Mouse (Mus musculus) cerebellum, postnatal 4 days (tissue): ENCODE measurements around the gene Myom1.

Experiments used
- DNase-seq, 2 experiments: peaks; one replicate each; pipeline ENCODE4 v3.0.0; 2022; ENCODE audit warnings: low spot score in 2 of 2, mixed read lengths in 1 of 2

The Myom1 gene

DNA sequence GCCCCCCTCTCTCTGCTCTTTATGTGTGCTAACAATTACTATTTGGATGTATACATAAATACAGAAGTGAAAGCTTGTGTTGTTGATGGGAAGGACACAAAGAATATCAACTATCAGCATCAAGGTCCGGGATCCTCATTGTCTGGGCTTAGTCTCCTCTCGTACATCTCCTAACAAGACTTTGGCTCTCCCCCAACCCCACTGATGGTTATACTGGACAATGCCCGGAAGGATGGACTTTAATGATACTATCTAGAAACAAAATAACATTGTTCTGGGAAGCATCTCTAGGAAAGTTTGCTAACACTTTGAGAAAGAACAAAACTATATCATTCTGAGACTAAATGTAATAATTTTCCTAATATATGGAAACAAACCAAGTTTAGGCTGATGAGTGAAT, 96.2 kb downstream of the Myom1 start:
- DNase-seq, result no peak

DNA sequence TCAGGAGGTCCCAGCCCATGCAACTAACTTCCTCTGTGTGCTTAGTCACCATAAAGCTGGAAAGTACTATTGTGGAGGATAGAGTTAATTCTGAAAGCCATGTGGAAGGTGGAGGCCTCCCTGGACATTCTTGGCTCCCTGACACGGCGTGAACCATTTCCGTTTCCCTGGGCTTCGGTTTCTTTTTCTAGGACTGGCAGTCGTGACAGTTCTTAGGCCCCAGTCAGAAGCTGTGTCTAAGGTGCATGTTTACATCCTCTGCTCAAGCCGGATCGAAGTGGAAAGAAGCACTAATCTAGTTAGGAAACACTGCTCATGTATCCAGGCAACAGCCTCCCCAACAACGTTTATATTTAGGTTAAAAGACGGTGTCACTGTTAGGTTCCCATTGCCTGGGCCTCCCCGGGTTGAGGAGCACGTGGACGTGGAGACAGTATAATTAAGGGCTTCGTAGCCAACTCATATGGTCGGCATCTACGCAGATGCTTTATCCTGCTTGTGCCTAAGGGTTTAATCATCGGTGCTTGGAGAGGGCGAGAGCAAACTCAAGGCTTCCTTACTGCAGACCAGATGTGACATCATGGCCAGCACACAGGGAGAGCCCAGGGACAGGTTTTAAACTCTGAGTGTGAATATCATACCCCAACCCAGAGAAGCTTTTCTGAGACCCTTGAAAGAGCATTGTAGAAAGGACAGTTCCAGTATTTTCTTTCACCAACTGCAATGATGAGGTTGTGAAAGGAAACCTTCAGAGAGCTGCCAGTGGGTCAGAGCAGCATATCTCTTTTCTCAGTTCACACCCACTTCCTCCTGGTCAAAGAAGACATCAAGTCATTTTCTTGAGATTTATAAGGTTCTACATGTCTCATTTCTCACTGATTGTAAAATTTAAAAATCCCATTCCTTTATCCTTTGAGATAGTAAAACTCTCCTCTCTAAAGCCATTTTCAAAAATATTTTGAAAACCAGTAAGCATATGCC, 100.4 kb downstream of the Myom1 start:
- no peak for DNase-seq

DNA sequence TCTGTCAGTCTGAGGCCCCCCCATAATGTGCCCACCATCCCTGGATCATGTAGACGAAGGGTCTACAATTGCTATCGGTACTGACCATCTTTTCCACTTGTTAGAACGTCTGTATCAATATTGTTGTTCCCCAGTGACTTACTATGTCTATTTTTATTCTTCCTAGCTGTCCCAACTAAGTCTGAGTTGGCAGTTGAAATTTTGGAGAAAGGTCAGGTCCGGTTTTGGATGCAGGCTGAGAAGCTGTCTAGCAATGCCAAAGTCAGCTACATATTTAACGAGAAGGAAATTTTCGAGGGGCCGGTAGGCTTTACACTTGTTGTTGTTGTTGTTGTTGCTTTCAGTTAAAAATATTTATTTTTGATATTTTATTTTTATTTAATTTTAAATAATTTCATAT, 102.9 kb downstream of the Myom1 start:
- DNase-seq, result no peak

DNA sequence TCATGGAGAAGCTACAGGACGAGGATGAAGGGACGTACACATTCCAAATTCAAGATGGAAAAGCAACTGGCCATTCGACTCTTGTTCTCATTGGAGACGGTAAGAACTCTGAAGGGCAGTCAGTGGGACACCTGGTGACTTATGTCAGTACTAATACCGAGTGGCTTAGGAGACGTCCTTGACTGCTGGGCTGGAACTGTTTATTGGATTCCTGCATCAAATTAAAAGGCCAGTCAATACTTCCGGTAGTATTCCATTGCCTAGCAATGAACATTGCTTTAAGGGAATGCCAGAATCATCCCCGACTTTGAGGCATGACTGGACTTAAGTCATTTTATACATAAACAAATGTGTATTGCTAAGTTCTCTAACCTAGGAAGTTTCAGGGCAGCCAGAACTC, 103.8 kb downstream of the Myom1 start:
- no peak for DNase-seq

DNA sequence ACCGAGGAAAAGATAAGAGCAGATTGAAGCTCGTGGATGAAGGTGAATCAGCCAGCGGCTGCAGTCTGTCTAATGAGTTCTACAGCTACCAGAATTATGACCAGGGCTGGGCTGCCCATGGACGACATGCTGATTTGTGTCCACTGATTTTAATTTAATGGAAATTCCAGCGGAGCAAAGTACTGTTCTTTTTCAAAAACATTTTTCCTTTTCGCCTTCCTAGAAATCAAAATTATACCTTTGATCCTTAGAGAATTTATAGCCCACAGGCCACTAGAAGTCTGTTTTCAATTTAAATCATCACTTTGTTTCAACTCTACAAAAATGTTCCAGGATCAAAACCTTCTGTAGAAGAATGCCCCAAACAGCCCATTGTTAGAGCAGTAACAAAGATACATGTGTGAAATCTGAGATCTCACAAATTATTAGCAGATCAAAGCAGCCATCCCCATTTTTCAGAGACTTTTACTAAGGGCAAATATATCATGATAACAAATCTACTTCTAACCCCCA, 108.4 kb downstream of the Myom1 start:
- no peak for DNase-seq

DNA sequence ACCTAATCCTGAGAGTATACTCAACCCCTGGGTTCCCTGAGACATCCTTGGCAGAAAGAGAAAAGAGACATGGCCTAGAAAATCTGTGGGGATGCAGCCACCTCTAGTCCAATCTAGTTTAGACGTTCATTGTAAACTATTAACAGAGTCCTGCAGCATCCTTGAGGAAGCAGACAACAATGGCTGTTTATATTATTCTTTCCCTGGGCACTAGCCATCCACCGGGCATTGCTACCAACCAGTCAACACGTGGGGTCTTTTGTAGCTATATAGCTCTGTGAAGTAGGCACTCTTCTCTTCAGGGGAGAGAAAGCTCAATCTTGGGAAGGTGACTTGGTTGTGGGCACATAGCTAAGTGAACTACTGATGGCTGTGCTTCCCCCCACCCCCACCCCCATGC, 110.3 kb downstream of the Myom1 start:
- DNase-seq, result no peak

DNA sequence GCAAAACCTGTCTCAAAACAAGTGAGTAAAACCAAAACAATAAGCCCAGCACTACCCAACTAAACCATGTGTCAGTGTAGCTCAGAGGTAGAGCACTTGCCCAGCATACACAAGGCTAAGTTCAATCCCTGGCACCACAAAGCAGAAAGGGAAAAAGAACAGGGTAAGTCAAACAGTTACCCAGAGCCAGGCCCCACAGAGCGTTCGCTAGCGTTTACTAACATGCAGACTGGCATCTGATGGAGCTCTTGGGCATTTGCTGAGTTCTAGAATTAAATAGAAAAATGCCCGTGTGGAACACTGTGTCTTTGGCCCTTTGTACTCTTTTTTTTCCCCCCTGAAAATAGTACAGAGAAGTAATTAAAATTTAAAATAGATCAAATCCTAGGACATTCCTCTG, 111.8 kb downstream of the Myom1 start:
- no peak for DNase-seq

DNA sequence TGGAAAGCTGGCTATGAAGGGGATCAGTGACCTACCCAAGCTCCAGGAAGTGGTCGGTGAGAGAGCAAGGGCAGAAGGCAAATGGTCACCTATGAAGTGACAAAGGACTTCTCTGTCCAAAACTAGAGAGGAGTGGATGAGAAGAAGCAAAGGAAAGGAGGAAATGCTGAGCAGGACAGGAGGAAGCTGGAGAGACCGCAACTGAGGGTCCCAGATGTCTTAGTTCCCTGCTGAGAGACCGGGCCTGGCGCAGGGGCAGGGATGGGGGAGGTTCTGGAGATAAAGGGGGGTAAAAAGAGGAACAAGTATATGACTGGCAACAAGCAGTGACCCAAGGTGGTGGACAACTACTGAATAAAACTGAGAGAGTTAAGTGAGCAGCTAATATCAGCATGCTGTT, 115.5 kb downstream of the Myom1 start:
- no peak for DNase-seq

DNA sequence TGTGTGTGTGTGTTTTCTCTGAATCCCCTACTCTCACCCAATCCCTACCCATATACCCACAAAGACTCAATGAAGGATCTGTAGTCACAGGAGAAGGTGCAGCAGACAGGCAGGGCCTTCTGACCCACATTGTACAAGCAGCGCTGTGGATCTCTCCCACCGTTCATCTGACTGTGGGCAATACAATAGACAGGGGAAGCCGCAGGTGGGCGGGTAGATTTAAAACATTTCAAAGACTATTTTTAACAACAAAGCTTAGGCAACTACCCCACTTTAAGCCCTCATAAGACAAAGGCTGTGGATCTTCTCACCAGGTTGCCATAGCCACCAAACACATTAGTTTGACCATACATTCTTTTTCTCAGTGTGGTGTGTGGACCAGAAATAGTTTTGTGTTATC, 116.2 kb downstream of the Myom1 start:
- no peak for DNase-seq

DNA sequence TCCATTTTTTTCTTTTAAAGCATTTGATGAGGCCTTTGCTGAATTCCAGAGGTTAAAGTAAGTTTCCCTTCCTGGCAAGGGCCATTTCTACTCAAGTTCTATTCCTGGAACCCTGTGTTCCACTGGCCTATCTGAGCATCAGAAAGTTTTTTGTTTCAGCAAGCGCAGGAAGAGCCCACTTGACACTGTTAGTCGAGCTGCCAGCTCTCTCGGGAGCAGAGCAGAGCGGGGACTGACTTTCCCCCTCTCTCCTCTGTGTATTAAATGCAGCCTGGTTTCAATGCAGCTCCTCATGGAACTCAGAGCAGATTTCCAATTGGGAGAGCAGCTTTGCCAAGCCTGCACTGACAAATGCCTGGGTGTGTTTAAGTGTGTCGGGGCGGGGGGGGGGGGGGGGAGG, 118.2 kb downstream of the Myom1 start:
- no peak for DNase-seq

DNA sequence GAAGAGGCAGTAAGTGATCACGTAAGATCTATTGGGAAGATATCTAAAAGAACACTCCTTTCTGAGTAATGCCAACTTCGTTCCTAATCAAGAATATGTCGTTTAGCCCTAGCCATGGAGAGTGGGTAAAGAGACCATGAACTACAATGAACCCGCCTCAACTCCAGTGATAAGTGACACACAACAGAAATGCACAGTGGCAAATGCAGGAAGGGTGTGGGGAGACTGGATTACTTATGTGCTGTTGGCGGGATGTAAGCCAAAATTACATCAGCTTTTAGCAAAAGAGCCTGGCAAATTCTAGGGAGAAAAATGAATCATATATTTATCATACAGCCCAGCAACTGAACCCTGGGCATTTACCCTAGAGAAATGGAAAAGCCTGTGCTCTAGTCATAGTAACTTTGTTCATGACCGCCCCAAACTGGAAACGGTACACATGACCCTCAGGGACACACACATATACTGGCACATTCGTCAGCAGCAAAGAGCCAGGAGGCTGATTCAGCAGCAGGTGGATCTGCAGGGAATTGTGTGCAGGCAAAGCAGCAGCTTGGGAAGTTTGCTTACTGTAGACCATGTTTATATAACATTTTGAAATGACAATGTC, 121.7 kb downstream of the Myom1 start:
- no peak for DNase-seq

DNA sequence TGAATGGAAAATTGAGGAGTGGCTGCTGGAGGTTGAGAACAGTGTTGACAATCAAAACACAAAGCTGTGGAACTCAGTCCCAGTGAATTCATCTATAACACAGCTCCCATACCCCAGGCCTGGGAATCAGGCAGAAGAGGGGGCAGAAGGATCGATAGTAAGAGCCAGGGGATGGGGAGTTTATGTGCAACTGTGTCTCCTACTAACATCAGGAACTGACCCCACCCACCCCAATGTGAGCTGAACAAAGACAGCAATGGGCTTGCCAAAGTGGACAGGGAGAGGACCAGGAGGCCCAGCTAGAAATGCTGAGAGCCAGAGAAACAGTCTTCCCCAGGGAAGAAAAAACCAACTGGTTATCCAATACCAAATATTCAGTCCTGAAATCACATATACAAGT, 122.2 kb downstream of the Myom1 start:
- no peak for DNase-seq

DNA sequence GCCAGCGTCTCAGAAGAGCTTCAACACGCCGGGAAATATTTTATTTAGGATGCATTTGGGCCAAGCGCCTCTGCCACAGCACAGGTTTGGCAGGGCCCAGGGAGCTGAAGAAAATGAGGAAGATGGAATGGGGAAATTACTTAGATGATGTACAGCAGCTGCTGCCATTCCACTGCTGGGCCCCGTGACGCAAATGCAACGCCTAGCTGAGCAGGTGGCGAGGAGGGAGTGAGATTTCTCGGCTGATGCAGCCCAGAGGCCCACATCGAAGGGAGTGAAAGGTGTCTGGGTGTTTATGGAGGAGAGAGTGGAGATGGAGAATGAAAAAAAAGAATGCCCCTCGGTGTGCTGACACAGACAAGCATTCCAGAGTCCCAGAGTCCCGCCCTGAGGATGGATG, 123.1 kb downstream of the Myom1 start:
- no peak for DNase-seq

DNA sequence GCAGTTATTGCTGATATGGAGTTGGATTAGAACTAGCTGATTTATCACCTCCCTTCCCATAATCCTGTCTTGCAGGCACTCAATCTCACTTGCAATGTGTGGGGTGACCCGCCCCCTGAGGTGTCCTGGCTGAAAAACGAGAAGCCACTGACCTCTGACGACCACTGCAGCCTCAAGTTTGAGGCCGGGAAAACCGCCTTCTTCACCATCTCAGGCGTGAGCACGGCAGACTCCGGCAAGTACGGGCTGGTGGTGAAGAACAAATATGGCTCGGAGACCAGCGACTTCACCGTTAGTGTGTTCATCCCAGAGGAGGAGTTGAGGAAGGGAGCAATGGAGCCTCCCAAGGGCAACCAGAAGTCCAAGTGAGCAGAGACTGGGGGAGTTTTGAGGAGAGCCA, 123.6 kb downstream of the Myom1 start:
- DNase-seq, result no peak

DNA sequence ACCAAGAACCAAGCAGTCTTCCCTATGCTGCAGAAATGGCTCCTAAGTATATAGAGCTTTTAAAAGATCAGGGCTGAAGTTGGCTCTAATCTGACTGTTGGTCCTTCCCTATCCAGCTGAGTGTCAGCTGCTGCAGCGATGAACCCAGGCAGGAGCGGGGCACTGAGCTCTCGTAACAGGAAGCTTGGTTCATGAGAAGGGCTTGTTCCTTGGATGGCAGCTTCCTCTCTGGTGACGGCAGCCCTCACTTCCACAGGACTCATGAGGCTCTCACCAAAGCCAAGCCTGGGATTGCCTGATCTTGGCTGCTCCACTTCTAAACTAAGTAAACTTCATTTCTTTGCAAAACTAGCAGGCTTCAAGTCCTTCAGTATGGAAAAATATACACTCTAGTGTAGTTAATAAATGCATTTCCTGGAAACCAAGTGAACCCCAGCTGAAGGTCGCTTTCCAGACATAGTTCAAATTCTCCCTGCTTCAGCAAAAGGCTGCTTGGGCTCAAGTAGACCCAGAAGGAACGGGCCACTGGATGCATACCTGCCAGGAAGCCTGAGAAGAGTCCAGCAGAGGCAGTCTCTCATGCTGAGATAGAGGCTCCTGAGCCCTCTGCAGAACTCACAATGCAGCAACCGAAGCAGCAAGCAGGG, 125.2 kb downstream of the Myom1 start:
- no peak for DNase-seq

DNA sequence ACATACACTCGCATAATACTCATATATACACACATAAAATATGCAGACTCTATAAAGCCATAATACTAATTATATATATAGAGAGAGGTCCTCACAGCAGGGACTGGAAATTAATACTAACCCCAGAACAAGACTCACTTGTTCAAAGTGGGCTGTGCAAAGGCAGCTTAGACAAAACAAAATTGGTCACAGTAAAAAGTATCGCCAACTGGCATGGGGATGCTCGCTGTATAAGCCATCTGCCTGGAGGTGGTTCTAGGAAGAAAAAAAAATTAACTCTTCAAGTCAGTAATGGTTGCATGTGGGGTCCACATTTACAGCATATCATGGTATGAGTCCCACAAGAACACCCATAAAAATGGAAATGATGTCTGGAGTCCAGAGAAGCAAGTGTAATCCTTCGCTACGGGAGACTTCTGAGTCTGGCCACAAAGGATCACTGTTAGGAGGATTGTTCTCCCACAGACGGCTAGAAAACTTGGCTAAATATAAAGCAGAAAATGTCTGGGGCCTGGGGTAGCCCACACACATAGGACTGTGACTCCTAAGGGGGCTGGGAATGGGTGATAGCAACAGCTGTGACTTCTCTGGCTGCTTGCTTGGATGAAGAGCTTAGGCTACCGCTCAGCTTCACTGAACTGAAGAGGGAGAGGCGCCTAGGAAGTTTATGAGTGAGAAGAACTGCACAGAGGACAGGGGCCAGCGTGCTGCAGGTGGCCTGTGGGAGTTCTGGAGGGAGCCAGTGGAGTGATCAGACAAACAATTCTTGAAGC, 127.2 kb downstream of the Myom1 start:
- peak in 1 of 2 experiments; percentile 35 for DNase-seq

DNA sequence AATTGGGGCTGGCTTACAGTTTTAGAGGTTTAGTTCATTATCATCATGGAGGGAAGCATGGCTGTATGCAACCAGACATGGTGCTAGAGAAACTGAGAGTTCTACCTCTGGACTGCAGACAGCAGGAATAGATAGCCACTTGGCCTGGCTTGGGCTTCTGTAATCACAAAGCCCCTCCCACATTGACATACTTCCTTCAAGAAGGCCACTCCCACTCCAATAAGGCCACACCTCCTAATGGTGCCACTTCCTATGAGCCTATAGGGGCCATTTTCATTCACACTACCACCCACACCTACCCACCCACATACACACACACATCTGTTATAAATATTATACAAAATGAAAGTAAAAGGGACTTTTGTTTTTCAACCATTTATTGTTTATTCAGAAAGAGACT, 129.8 kb downstream of the Myom1 start:
- DNase-seq, result no peak

DNA sequence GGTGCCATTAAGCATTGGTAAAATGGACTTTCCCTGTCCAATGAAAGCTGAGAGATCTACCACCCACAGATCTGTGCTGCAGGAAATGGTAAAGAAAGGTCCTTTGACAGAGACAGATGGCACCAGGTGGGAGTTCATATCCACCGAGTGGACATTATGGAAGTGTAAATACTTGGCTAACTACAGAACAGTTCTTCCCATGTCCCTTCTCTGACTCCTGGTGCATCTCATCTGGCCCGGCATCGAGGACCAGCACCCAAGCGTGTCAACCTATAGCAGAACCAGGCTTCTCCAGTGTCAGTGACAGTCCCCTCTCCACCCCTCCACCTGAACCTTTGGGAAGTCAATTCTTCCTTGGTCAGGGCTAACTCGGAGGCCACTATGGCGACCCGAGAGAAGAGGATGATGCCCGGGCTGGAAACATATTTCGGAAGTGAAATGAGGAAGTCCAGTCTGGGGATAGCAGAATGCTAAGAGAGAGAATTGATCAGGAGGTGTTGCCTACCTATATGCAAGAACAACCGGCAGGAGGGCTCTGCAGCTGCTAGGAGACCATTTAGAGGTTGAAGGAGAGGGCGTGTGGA, 130.5 kb downstream of the Myom1 start:
- no peak for DNase-seq

DNA sequence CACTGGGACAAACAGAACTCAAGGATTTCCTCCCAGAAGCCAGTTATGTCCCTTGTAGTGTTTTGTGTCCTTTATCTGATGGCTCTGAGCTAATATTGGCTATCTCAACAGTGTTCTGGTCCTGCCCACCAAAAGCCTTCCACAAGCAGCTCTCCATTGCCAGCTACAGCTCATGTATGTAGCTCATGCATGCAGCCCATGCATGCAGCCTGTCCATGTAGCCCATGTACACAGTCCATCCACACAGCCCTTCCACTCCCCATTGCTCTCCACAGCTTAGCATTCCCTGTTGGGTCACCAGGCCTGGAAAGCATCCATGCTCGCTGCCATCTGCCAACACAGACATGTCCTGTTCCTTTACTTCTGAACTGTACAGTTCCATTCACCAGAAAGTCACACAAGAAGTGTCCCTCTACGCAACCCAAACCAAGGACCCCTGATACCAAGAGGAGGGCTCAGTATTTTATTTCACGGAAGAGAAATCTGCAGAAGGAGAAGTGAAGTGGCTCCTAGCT, 132.1 kb downstream of the Myom1 start:
- no peak for DNase-seq

DNA sequence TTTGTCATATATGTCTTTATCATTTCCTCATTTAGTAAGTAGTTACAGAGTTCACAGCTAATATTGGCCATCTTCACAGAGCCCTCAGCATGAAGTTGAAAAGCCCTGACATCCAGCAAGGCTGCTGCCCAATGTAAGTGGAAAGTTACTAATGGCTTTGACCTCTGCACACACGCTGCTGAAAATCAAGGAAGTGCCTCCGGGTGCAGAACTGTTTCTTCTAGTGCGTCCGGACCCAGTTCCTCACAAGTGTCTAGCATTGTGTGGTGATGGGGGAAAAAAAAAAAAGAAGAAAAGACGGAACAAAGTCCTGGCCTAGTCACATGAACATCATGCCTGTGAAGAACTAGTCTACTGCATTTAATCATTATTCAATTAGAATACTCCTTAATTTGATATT, 132.7 kb downstream of the Myom1 start:
- DNase-seq, result no peak

DNA sequence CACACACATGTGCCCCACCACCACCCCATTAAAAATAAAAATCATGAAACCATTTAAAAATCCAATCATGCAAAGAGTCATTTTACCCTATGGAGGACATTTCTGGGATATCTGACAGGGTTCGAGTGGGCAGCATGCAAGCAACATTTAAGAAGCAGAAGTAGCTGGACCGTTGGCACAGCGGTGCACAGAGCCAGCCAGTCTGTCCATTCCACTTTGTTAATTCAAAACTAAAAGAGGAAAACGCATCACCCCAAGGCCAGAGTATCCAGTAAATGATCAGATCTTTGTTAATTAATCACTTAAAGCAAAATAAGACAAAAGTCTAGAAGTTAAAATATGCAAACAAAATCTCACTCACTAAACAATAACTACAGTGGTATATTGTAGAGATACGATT, 133.4 kb downstream of the Myom1 start:
- DNase-seq, result no peak
